Mouse (Mus musculus): ENCODE data around the gene Srpk2.

DNA sequence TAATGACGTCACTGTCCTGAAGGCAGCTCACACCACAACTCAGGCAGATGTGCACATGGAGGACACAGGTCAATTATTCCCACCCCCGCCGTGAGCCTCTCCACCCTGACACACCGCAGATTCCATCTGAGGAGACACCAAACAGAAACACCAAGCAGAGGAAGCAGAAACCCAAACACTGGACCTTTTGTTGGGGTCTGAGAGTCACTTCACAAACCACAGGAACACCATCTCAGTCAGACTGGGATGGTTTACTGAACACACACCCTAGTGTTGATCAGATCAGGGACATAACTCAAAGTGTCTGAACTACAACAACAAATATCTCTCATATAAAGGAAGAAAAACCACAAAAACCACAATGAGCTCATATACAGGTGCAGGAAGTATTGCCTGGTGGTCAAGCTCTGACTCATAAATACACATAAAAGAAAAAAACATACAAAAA, 34.5 kb upstream of the Srpk2 start:
- TF ChIP-seq POLR2A (IDR thresholded peaks at IDR 0.05; ENCODE audit: extremely low read depth, insufficient read depth, low read length) (no peak), CTCF (IDR thresholded peaks at IDR 0.05; ENCODE audit: low read depth, low read length) (no peak)

Data from liver, adult 2 months (tissue).